Mouse (Mus musculus) limb, embryonic 15.5 days (tissue): ENCODE results near the gene Smoc1. TPM values are rescaled to one million over a fixed set of nuclear protein-coding genes. Genes with fewer than 3 reads are reported as not detected.

Experiments used
- ATAC-seq: fragments of 200-750 bp; cut with Nextera tagmentation; 2 replicates; pipeline ENCODE4 v1.8.0; 2017; ENCODE audit warnings: low read depth, moderate TSS enrichment; ENCODE audit not compliant: insufficient number of reproducible peaks, low FRiP score, low TSS enrichment
- H3K27ac ChIP-seq: fragments of 300-500 bp; sonication (generic); 2 replicates; pipeline ENCODE4 v1.5.1; 2015; ENCODE audit warnings: moderate library complexity, mild to moderate bottlenecking, inconsistent platforms
- H3K27me3 ChIP-seq: fragments of 300-500 bp; sonication (generic); 2 replicates; pipeline ENCODE4 v1.6.1; 2015; ENCODE audit warnings: inconsistent platforms
- H3K36me3 ChIP-seq: fragments of 300-500 bp; sonication (generic); 2 replicates; pipeline ENCODE4 v1.6.1; 2015; ENCODE audit warnings: inconsistent platforms
- H3K4me1 ChIP-seq: fragments of 300-500 bp; sonication (generic); 2 replicates; pipeline ENCODE4 v1.6.1; 2015; ENCODE audit warnings: inconsistent platforms
- H3K4me2 ChIP-seq: fragments of 300-500 bp; sonication (generic); 2 replicates; pipeline ENCODE4 v1.6.1; 2015; ENCODE audit warnings: mild to moderate bottlenecking, inconsistent platforms
- H3K4me3 ChIP-seq: fragments of 300-500 bp; sonication (generic); 2 replicates; pipeline ENCODE4 v1.5.1; 2015; ENCODE audit warnings: mild to moderate bottlenecking, inconsistent platforms
- H3K9ac ChIP-seq: fragments of 300-500 bp; sonication (generic); 2 replicates; pipeline ENCODE4 v1.6.1; 2015; ENCODE audit warnings: inconsistent platforms
- H3K9me3 ChIP-seq: fragments of 300-500 bp; sonication (generic); 2 replicates; pipeline ENCODE4 v1.6.1; 2016; ENCODE audit warnings: inconsistent platforms
- WGBS: fragments of 180-500 bp; shearing (Covaris S2); methylation state at CpG from one replicate; pipeline ENCODE4 v1.1.7; 2015; 5-methylcytosine and 5-hydroxymethylcytosine counted together
- polyA plus RNA-seq: library from polyadenylated mRNA; unstranded; fragments of >200 nt; fragmentation: Nextera tagmentation; extraction: Ambion mirVana; gene quantifications from 2 replicates; pipeline ENCODE4 v1.2.1, GENCODE M21; 2015

Gene Smoc1
- polyA plus RNA-seq, 1 experiment from 2014 or later: 9.3 TPM

- Histone ChIP-seq H3K9me3 (no peaks in the 10 kb centered on the region), H3K27ac (no peak overlapping the region), H3K9ac (no peak overlapping the region), H3K36me3 (no peaks in the 10 kb centered on the region), H3K27me3 (peaks cover 39% of the 10 kb centered on the region), H3K4me2 (peak overlapping the region; percentile 98), H3K4me1 (peaks cover 29% of the 10 kb centered on the region), H3K4me3 (peak overlapping the region; percentile 56)
- WGBS: 6% methylated on average over 16 of the region's 16 CpGs
- ATAC-seq: no peak
Observed at GRCm38 (mm10) chr12:81028291-81028920, 1.8 kb downstream of the Smoc1 start.

- H3K27ac ChIP-seq: no peak overlapping the region
- no peak overlapping the region for H3K4me2 ChIP-seq
- H3K9ac ChIP-seq: no peak overlapping the region
- H3K4me1 ChIP-seq: peaks cover 37% of the 10 kb centered on the region
- 39% methylated on average over 4 of the region's 4 CpGs for WGBS
- peaks cover 35% of the 10 kb centered on the region for H3K27me3 ChIP-seq
- ATAC-seq: no peak
- no peaks in the 10 kb centered on the region for H3K9me3 ChIP-seq
- no peak overlapping the region for H3K4me3 ChIP-seq
- no peaks in the 10 kb centered on the region for H3K36me3 ChIP-seq
Observed at GRCm38 (mm10) chr12:81029731-81030130, 3.1 kb downstream of the Smoc1 start.

GRCm38 (mm10) chr12:81031579-81031978, 5.0 kb downstream of the Smoc1 start:
- Histone ChIP-seq H3K27me3 (peaks cover 19% of the 10 kb centered on the region), H3K27ac (no peak overlapping the region), H3K4me2 (no peak overlapping the region), H3K4me1 (peaks cover 30% of the 10 kb centered on the region), H3K4me3 (no peak overlapping the region), H3K9ac (no peak overlapping the region), H3K9me3 (no peaks in the 10 kb centered on the region), H3K36me3 (no peaks in the 10 kb centered on the region)
- ATAC-seq: no peak
- WGBS: 76% methylated on average over 7 of the region's 7 CpGs

GRCm38 (mm10) chr12:81033389-81034041, 6.9 kb downstream of the Smoc1 start:
- Histone ChIP-seq H3K27me3 (peaks cover 1% of the 10 kb centered on the region), H3K4me1 (peaks cover 11% of the 10 kb centered on the region), H3K9ac (no peak overlapping the region), H3K27ac (peak overlapping the region; percentile 27; the same call in 1 of the 2 replicates), H3K4me2 (peak overlapping the region; percentile 20; the same call in 1 of the 2 replicates), H3K4me3 (no peak overlapping the region), H3K36me3 (no peaks in the 10 kb centered on the region), H3K9me3 (no peaks in the 10 kb centered on the region)
- peak; percentile 65; the same call in 1 of the 2 replicates for ATAC-seq
- WGBS: 43% methylated on average over 15 of the region's 15 CpGs

DNA sequence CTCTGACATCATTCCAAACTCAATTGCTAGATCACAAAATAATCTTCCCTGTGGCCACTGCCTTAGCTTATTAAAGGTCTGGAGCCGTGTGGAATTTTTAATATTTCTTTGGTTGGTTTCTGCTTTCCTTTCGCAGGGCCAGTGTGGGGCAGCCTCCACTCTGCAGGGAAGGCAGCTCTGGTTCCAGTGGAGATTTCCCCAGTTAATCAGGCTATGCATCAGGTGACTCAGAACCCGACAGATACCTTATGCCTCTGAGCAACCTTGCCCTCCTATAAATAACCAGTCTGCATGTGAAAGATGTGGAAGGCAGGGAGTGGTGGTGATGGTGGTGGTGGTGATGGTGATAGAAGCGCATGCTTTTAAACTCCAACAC, 7.4 kb downstream of the Smoc1 start:
- Histone ChIP-seq H3K4me2 (peak overlapping the region; percentile 20; the same call in 1 of the 2 replicates), H3K4me1 (peaks cover 9% of the 10 kb centered on the region; the same call in 1 of the 2 replicates), H3K9ac (no peak overlapping the region), H3K27me3 (no peaks in the 10 kb centered on the region), H3K4me3 (no peak overlapping the region), H3K27ac (peak overlapping the region; percentile 27; the same call in 1 of the 2 replicates), H3K36me3 (no peaks in the 10 kb centered on the region), H3K9me3 (no peaks in the 10 kb centered on the region)
- WGBS: 52% methylated on average over 4 of the region's 4 CpGs
- 0 out of 2 replicates have a peak, but pooled peaks have one; percentile 40 for ATAC-seq

DNA sequence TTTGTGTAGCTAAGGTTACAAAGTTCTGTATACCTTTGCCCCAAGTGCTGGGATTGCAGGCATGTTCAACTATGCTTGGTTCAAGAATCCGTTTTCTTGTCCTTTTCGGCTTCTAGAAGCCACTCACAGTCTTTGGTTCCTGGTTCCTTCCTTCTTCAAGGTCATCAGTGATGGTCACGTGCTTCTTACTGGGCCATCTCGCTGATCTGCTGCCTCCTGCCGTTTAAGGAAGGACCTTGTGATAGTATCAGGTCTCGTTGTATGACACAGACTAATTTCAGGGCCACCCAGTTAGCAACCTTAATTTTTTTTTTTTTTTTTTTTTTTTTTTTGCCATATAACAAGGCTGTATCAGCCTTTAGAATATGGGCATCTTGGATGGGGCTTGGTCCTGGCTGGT, 9.2 kb downstream of the Smoc1 start:
- WGBS: 83% methylated on average over 6 of the region's 6 CpGs
- H3K27ac ChIP-seq: no peak overlapping the region
- no peaks in the 10 kb centered on the region for H3K27me3 ChIP-seq
- H3K36me3 ChIP-seq: no peaks in the 10 kb centered on the region
- no peak overlapping the region for H3K4me3 ChIP-seq
- no peak for ATAC-seq
- no peak overlapping the region for H3K4me2 ChIP-seq
- H3K9me3 ChIP-seq: no peaks in the 10 kb centered on the region
- H3K9ac ChIP-seq: no peak overlapping the region
- H3K4me1 ChIP-seq: peaks cover 11% of the 10 kb centered on the region; the same call in 1 of the 2 replicates

GRCm38 (mm10) chr12:81043616-81044015, 17.0 kb downstream of the Smoc1 start:
- no peak for ATAC-seq
- WGBS: 83% methylated on average over 11 of the region's 11 CpGs
- Histone ChIP-seq H3K9me3 (no peaks in the 10 kb centered on the region), H3K4me1 (peaks cover 12% of the 10 kb centered on the region), H3K9ac (no peak overlapping the region), H3K27ac (no peak overlapping the region), H3K36me3 (no peaks in the 10 kb centered on the region), H3K4me2 (no peak overlapping the region), H3K27me3 (no peaks in the 10 kb centered on the region), H3K4me3 (no peak overlapping the region)

DNA sequence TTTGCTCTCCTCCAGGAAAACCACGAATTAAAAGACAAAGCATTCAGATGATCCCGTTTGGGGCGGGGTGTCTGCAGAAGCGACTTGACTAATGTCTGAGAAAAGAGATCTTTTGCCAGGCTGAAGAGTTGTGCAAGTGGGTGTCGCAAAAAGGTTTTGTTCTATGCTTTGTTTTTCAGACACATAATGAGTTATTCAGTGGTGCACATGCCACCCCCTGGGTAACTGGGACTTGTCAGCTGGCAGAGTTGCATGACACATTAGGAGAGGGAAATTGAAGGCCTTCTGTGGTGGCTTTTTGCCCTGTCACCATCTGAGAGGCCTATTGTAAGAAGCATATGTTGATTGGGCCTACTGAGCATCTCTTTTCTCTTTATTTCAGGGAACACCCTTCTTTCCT, 20.3 kb downstream of the Smoc1 start:
- no peaks in the 10 kb centered on the region for H3K9me3 ChIP-seq
- no peak overlapping the region for H3K9ac ChIP-seq
- H3K27ac ChIP-seq: no peak overlapping the region
- ATAC-seq: no peak
- no peak overlapping the region for H3K4me3 ChIP-seq
- WGBS: 80% methylated on average over 5 of the region's 5 CpGs
- H3K27me3 ChIP-seq: no peaks in the 10 kb centered on the region
- H3K36me3 ChIP-seq: no peaks in the 10 kb centered on the region
- H3K4me2 ChIP-seq: no peak overlapping the region
- H3K4me1 ChIP-seq: peaks cover 3% of the 10 kb centered on the region; the same call in 1 of the 2 replicates

GRCm38 (mm10) chr12:81049661-81050060, 23.1 kb downstream of the Smoc1 start:
- 93% methylated on average over 5 of the region's 5 CpGs for WGBS

DNA sequence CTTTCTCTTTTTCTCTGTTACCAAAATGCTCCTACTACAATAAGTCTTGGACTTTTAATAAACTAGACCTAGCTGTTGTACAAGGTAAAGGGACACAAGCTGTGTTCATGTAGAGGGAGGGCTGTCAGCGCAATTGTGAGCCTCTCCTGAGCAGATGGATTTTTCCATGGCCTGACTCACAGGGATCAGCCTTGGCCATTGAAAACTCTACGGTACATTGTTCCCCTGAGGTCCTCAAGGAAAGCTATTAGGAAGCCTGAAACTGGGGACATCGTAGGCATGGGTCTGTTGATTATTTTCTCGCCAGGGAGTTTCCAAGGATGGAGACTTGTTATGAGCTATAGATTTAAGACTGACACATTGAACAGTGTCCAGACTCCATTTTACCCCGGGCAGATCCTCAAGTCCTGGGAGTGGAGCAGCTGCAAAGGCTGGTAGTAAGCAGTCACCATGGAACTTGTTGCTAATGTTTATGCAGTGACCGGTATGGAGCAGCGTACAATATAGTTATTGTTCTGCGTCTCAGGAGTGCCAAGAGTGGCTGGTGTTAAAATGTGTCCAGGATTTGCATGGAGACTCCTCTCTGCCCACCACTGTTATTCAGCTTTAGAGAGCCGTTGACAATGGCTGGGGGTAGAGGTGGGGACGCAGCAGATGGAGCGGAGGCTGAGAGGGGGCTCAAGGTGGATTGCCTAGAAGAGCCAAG, 28.5 kb downstream of the Smoc1 start:
- no peak for ATAC-seq

More at GRCm38 (mm10) chr12:81049661-81050060, 23.1 kb downstream of the Smoc1 start:
- no peaks in the 10 kb centered on the region for H3K9me3 ChIP-seq
- no peak overlapping the region for H3K4me2 ChIP-seq
- H3K27ac ChIP-seq: no peak overlapping the region
- no peaks in the 10 kb centered on the region for H3K36me3 ChIP-seq
- H3K4me1 ChIP-seq: no peaks in the 10 kb centered on the region
- no peak overlapping the region for H3K4me3 ChIP-seq
- no peaks in the 10 kb centered on the region for H3K27me3 ChIP-seq
- H3K9ac ChIP-seq: no peak overlapping the region
- ATAC-seq: no peak

DNA sequence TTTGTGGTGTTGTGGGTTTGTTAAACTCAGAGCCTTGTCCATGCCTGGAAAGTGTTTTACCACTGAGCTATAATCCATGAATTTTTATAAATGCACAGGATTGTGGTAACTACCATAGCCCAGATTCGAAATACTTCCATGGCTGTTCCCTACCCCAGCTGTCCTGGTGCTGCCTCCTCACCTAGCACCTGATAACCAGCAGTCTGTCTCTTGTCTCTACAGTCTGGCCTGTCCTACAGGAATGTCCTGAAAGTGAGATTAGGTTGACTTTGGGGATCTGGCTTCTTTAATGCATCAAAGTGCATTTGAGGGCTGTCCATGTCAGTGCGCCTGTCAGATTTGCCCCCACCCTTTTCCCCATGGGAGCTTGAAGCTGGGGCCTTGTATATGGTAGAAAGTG, 29.2 kb downstream of the Smoc1 start:
- Histone ChIP-seq H3K36me3 (no peaks in the 10 kb centered on the region), H3K4me2 (no peak overlapping the region), H3K9me3 (no peaks in the 10 kb centered on the region), H3K4me3 (no peak overlapping the region), H3K27ac (no peak overlapping the region), H3K27me3 (no peaks in the 10 kb centered on the region), H3K9ac (no peak overlapping the region), H3K4me1 (no peaks in the 10 kb centered on the region; the same call in 1 of the 2 replicates)
- no peak for ATAC-seq
- WGBS: 87% methylated on average over 2 of the region's 2 CpGs

More for the DNA sequence above, 28.5 kb downstream of the Smoc1 start:
- no peaks in the 10 kb centered on the region for H3K9me3 ChIP-seq
- no peaks in the 10 kb centered on the region; the same call in 1 of the 2 replicates for H3K4me1 ChIP-seq
- H3K4me2 ChIP-seq: no peak overlapping the region
- H3K27me3 ChIP-seq: no peaks in the 10 kb centered on the region
- no peak overlapping the region for H3K4me3 ChIP-seq
- no peak overlapping the region for H3K9ac ChIP-seq
- no peaks in the 10 kb centered on the region for H3K36me3 ChIP-seq
- no peak overlapping the region for H3K27ac ChIP-seq
- WGBS: 61% methylated on average over 11 of the region's 11 CpGs

GRCm38 (mm10) chr12:81057619-81058018, 31.0 kb downstream of the Smoc1 start:
- H3K27me3 ChIP-seq: no peaks in the 10 kb centered on the region
- H3K27ac ChIP-seq: no peak overlapping the region
- H3K4me3 ChIP-seq: no peak overlapping the region
- WGBS: 12% methylated on average over 4 of the region's 4 CpGs
- H3K4me2 ChIP-seq: no peak overlapping the region
- H3K9me3 ChIP-seq: no peaks in the 10 kb centered on the region
- H3K4me1 ChIP-seq: no peaks in the 10 kb centered on the region; the same call in 1 of the 2 replicates
- H3K36me3 ChIP-seq: no peaks in the 10 kb centered on the region
- ATAC-seq: no peak
- H3K9ac ChIP-seq: no peak overlapping the region
